Mouse (Mus musculus): ENCODE results near the gene Pdk2.

The Pdk2 gene

DNA sequence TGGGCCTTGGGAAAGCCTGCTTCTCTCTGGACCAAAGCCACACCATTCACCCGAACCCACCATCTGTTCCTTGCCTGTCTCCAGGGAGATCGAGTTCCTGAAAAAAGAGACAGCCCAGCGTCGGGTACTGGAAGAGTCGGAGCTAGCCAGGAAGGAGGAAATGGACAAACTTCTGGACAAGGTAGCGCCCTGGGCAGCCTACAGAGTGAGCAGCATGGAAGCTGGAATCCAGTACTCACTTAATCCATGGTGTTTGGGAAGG is 36.3 kb downstream of the Pdk2 start:
- in situ Hi-C loops (cut with MboI, MseI): no loop called here

DNA sequence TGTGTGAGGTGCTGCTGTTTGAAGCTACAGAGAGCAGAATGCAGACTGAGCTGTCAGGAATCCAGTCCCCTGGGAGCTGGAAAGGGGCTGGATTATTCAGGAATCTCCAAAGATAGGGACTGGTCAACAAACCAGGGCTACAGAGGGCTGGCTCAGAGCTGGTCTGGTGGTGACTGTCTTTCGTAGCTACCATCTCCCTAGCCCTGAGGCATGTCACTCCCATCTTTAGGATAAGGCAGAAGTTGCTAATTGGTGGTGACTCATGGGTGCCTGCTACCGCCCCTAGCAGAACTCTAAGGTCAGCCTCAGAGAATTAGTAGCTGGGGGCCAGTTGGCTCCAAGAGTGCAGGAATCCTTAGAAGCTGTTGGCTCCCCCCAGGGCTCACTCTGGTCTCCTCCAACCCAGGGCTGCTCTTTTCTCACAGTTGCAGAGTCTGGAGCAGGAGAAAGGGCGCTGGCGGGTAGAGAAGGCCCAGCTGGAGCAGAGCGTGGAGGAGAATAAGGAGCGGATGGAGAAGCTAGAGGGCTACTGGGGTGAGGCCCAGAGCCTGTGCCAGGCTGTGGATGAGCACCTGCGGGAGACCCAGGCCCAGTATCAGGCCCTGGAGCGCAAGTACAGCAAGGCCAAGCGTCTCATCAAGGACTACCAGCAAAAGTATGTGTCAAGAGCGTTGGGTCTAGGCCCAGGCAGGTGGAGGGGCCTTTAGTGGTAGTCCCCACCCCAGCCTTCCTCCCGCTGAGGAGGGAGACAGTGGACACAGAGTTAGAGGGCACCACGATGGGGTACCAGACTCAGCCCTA is 36.8 kb downstream of the Pdk2 start:
- in situ Hi-C loops (cut with MboI, MseI): no loop called here

DNA sequence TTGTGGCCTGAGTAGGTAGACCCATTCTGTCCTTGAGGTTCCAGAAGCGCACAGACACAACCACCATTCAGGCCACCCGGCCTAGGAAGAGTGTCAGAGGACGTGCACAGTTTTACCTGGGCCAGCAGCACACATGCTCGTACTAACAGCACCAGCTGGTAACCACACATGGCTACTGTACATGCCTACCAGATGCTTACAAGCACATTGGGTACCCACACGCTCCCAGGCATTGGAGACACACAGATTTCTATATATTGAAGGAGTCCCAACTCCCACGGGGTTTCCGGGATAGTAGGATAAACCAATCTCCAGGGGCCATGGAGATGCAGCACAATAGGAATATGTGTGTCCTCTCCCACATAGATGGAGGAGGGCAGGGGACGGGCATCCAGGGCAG is 38.4 kb downstream of the Pdk2 start:
- in situ Hi-C loops (cut with MboI, MseI): no loop called here

DNA sequence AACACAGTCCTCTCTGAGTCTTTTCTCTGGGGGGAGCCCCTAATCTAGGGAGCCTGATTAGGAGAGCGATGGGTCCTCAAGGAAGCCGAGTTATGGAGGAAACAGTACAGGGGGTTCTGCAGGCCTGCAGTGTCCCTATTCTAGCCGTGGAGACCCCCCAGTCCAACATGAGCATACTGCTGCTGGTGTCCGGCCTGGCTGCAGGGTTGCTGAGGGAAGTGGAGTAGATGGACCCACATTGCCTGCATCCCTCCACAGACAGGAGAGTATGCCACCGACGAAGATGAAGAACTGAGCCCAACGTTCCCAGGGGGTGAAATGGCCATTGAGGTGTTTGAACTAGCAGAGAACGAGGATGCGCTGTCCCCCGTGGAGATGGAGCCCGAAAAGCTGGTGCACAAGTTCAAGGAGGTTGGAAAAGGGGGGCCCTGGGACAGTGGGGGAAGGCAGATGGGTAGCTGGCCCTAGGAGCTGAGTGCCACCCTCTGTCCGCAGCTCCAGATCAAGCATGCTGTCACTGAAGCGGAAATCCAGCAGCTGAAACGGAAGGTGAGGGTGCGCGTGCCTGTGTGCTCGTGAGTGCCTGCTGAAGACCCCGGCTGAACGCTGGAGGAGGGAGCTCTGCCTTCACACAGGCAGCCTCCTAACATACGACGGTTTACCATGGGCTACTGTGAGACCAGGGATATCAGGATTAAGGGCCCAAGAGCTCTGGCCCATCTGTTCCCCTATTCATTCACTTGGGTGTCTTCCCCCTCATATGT is 39.4 kb downstream of the Pdk2 start:
- in situ Hi-C loops (cut with MboI, MseI): no loop called here

DNA sequence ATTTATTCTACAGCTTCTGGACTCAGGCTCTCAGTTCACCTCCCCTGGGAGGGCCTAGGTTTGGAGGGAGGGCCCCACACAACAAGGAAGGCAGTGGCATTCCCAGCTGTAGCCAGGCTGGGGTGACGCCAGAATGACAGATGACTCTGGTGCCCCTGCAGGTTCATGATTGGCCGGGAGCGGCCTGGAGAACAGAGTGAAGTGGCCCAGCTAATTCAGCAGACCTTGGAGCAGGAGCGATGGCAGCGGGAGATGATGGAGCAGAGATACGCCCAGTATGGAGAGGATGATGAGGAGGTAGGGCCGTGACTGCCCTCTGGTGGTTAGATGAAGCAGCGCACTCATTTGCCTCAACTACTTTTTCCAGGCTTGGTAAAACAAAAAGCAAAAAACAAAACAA is 40.1 kb downstream of the Pdk2 start:
- in situ Hi-C loops (cut with MboI, MseI): no loop called here

DNA sequence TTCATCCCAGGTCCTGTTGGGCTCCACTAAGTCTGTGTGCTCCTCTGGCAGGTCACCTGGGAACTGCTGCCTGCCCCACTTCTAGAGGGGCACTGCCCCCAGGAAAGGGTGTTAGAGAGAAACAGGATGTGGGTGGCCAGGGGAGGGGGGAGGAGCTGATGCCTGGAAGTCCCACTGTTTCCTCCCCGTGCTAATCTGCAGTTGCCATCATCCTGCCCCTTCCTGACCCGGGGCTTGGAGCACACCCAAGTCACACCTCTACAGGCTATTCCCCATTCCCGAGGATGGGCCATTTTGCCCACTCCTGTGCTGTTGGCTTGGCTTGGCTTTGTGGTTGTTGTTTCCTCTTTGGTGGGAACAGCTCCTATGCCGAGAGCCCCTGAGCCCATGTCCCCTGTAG is 40.6 kb downstream of the Pdk2 start:
- in situ Hi-C loops (cut with MboI, MseI): no loop called here

DNA sequence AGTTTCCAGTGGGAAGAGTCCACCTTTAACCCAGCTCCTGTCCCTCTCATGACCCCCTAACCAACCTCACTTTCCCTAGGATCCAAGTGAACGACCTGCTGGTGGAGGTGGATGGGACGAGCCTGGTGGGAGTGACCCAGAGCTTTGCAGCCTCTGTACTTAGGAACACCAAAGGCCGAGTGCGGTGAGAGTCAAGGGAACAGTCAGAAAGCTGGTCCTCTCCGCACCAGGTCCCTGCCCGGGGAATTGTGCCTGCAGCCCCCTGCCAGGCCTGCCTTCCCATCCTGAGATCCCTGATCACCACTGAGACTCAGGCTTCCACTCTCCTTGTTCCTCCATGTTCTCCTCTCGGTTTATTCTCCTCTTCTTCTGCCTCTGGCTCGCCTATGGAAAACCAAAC is 41.0 kb downstream of the Pdk2 start:
- in situ Hi-C loops (cut with MboI, MseI): no loop called here

DNA sequence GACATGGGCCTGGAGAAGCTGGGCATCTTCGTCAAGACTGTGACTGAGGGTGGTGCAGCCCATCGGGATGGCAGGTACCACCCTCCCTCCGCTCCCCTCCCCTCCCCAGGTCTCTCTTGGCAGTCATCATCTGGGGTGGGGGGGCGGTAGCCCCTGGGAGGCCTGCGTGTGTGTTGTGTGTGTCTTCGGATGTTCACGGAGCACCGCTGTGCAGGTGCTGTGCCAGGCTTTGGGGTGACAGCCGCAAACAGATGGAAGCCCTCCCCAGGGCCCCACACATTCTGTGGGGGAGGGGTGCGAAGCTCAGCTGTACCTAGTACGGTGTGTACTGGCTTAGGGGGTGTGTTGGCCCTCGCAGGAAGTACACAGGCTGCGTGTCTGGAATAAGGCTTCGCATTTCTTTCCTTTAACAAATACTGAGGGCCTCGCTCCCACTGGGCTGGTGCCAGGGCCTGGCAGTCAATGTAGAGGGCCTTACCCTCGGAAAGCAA is 43.1 kb downstream of the Pdk2 start:
- in situ Hi-C loops (cut with MboI, MseI): no loop called here

DNA sequence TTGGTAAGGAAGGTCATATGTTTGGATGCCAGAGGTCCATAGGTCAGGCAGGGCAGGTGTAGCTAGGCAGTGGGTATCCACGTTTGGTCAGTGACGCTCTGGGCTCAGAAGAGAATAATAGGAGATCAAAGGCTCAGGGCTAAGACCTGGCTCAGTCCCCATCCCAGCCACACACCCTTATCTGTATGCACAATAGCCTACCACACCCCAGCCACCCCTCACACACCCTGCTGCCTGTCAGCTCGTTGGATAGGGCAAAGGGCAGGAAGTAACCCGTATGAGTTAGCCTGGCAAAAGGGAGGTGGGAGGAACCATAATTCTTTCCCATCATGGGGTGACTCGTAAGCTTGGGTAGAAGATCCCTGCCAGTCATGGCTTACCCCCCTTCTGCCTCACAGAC is 43.6 kb downstream of the Pdk2 start:
- in situ Hi-C loops (cut with MboI, MseI): no loop called here

DNA sequence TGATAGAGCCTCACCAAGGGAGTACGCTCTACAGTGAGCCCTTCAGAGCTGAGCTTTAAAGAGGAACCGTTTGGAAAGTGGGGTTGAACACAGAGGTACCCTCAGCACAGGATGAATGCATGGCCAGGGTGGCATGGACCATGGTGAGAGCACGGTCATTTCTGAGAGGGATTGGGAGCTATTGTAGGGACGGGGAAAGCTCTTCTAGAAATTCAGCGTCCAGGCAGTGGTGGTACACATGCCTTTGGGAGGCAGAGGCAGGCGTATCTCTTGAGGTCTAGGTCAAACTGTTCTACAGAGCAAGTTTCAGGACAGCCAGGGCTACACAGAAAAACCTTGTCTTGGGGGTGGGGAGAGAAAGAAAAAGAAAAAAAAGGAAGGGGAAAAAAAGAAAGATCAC is 44.2 kb downstream of the Pdk2 start:
- in situ Hi-C loops (cut with MboI, MseI): no loop called here

DNA sequence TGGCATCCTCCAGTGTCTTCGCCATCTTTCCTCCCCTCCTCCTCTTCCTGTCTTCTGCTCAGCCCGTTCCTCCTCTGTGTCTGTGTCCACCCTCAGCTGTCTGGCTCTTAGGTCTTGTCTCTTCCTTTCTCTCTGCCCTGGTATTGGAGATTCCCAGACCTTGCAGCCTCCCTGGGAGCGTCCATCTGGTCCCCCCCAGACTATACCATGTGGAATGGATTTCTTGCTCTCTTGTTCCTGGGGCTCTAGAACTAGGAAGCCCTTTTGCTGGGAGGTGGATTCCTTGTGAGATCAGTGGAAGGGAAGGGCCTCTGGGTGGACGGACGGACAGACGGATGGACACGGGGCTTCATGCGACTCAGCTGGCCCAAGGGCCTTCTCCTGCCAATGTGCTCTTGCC is 45.1 kb downstream of the Pdk2 start:
- in situ Hi-C loops (cut with MboI, MseI): no loop called here

DNA sequence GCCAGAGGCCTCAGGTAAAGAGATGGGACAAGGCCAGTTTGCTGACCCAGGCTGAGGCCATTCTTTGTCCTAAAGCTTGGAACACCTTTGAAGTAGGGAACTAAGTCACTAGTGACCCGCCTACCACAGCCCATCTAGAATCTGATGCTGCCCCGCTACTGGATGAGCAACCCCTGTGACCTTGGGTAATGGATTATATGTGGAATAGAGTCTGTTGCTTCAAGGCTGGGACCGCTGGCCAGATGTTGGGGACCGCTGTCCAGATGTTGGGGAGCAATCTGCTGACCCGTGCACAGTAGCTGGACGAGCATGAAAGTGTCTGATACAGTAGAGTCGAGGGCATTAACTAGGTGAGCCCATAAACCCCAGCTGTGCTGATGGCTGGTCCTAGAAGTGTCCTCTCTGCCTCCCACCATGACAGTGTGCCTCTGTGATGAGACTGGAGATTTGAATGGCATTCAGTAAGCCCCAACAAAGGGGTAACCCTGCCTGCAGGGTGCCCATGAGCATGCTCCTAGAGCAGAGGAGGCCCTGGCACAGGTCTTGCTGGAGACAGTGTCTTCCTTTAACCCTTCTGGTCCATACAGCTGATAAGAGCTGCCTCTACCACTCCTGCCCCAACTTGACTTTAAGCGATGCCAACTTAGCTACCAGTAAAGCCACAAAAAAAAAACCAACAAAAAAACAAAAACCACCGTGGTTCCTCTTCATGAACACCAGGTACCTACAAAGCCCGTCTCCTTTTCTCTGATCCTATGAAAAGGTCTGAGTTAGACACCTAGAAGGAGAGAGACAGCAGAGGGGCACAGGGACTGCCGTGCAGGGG is 46.0 kb downstream of the Pdk2 start:
- in situ Hi-C loops (cut with MboI, MseI): no loop called here

DNA sequence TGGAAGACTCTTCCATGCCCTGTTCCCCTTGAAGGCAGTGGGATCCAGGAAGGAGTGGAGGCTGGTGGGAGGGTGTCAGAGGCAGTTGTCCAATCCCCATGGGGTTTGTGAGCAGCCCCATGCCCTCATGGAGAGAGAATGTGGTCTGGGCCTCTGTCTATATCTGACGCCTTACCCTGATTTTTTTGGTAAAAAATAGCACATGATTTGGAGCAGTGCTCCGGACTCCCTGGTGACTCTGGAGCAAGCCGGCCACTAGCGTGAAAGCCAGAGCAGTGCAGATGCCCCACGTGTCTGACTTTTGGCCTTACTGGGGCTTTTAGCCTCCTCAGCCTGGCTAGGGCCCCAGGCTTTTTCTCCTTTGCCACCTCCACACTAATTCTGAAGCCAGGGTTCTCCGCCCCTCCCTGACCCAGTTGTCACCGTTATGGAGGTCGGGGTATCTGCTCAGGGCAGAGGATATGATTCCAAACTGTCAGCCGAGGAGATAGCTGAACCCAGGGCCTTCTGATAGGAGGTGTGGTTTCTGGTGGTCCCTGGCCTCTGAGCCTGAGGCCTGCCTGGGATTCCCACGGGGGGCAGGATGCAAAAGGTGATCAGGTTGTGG is 46.8 kb downstream of the Pdk2 start:
- in situ Hi-C loops (cut with MboI, MseI): no loop called here

DNA sequence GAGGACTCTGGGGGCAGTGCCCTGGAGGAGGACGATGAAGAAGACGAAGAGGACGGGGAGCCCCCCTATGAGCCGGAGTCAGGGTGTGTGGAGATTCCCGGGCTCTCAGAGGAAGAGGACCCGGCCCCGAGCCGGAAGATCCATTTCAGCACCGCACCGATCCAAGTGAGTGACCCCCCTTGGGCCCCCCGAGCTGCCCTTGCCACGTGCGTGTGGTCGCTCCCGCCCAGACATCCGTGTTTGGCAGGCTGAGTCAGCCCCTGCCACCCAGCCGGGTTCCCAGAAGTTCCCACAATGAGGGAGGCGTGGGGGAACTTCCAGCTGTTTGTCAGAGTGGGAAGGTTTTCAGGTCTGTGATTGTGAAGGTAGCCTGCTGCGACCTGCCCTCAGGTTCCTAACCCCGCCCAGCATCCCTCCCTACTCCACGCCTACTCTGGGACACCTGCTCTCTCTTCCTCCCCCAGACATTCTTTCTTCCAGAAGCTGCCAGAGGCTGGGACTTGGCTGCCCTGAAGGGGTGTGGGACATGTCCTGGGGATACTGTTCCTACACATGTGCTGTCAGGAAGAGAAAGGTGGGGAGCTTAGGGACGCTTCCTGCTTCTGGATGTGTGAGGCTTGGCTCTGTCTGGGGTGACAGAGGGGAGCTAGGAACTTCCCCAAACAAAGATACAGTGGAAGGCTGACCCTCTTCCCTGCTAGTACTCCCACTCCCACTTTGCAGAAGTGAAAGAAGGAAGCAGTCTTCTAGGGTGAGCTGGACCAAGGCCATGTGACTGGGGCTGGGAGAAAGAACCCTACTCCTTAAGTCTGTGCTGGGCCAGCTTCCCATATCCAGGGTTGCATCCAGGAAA is 48.2 kb downstream of the Pdk2 start:
- in situ Hi-C loops (cut with MboI, MseI): no loop called here

DNA sequence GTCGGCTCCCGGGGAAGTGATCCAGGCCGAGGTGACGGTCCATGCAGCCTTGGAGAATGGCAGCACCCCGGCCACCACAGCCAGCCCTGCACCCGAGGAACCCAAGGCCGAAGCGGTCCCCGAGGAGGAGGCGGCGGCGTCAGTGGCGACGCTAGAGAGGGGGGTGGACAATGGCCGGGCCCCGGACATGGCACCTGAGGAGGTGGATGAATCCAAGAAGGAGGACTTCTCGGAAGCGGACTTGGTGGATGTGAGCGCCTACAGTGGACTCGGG is 48.7 kb downstream of the Pdk2 start:
- in situ Hi-C loops (cut with MboI, MseI): no loop called here

DNA sequence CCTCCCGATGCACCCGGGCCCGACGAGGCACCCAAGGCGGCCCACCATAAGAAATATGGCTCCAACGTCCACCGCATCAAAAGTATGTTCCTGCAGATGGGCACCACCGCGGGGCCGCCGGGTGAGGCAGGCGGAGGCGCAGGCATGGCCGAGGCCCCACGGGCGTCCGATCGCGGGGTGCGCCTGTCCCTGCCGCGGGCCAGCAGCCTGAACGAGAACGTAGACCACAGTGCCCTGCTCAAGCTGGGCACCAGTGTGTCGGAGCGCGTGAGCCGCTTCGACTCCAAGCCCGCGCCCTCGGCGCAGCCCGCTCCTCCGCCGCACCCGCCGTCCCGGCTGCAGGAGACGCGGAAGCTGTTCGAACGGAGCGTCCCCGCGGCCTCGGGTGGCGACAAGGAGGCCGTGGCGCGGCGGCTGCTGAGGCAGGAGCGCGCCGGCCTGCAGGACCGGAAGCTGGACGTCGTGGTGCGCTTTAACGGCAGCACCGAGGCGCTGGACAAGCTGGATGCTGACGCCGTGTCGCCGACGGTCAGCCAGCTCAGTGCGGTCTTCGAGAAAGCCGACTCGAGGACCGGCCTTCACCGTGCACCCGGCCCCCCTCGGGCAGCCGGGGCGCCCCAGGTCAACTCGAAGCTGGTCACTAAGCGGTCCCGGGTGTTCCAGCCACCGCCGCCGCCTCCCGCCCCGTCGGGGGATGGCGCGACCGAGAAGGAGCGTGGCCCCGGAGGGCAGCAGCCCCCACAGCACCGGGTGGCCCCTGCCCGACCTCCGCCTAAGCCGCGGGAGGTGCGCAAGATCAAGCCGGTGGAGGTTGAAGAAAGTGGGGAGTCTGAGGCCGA is 49.3 kb downstream of the Pdk2 start:
- in situ Hi-C loops (cut with MboI, MseI): no loop called here

DNA sequence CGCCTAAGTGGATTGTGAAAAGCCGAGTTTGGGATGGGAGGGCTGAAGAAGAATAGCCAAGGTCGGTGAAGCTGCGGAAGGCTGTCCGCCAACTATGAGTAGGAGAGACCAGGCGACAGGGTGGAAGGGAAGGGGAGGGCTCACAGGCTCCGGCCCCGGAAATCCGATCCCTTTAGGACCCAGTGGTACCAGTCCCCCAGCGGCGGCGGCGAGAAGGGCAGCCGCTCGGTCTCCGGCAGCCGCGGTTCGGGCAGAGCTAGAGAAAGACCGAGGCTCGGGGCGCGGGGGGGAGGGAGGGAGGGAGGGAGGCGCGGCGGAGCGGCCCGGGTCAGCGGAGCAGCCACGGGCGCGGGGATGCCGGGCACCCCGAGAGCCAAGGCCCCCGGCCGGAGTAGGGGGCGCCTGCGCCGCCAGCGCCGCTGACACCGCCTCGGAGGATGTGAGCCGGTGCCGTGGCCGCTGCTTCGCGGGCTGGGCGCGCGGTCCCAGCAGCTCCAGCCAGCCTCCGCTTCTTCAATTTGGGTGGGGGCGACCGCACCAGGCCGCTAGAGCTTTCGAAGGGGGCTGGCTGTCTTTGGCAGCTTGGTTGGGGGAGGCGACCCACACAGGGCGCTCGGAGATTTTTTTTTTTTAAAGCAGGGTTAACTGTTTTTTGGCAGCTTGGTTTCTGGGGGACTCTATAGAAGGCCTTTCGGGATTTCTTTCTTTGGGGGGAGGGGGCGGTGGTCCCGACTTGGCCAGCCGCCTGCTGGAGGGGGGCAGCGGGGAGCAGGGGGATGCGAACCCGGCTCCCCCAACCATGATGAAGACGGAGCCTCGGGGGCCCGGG is 50.2 kb downstream of the Pdk2 start, which contains the start of gene Ppp1r9b:
Ppp1r9b (plus strand) TSS at position 287 of the 829 bp plus-strand sequence.
- in situ Hi-C loops (cut with MboI, MseI): no loop called here

DNA sequence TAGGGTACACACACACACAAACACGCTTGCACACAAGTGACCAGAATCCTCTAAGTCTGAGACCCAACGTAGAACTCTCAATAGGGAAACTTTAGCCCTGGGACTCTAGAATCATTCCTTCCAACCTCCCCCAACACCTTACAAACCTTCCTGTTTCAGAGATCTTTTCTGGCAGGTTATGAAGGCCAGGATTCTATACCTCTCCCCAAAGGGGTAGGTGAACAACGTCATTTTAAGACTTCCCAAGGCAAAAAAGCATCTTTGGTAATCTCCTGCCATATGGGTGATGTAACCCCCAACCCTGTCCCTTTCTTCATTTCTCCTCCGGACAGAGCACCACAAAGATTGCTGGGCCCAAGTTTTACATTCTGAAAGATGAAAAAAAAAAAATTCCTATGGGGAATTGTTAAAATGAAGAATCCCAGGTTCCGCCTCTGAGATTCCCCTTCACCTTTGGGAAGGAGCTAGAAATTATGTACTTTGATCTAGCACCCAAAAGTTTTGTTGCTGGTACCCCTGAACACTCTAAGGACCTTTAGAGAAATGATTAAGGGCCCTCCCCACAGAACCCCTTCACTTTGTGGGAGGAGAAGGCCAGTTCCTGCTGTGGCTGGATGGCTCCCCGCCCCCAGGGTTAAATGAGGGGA is 50.9 kb downstream of the Pdk2 start:
- in situ Hi-C loops (cut with MboI, MseI): no loop called here

DNA sequence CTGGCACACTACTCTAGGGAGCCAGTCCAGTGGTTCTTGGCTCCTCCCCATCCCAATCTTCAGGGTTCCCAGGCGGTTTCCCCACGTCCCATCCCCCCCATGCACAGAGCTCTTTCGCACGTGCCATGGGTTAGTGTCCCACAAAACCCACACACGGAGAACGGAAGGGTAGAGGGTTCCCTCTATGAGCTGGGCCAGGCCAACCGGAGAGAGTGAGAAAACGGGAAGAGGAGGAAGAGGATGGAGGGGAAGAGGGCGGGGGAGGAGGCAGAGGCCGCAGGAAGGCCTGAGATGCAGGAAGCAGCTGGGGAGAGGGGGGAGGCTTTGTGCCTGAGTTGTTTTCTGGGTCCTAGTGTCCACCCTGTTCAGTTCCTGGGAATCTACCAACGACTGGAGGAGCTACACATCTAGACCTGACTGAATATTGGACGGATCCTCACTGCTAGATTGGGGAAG is 51.6 kb downstream of the Pdk2 start:
- in situ Hi-C loops (cut with MboI, MseI): no loop called here
